Mouse (Mus musculus): ENCODE measurements around the gene Ddx52.

GRCm38 (mm10) chr11:83913824-83914311, 28.0 kb upstream of the Ddx52 start:
- TF ChIP-seq CTCF (IDR thresholded peaks at IDR 0.05; ENCODE audit: extremely low read depth, insufficient read length, insufficient replicate concordance, low read depth, low read length) (no peak), POLR2A (IDR thresholded peaks at IDR 0.05; ENCODE audit: low read depth, low read length) (no peak)
